Mouse (Mus musculus) heart, adult 2 months (tissue): ENCODE data around the gene Ren1. TPM values are rescaled to one million over a fixed set of nuclear protein-coding genes. Genes with fewer than 3 reads are reported as not detected.
A peak's percentile ranks its signal among the peaks of the same experiment; 100 is the strongest.

Source experiments
- DNase-seq, 2 experiments: peaks; one replicate each; pipeline ENCODE4 v3.0.0; 2021
- H3K27ac ChIP-seq: fragments of 200-600 bp; 2 replicates; pipeline ENCODE4 v1.8.1; 2022
- H3K27me3 ChIP-seq: fragments of 200-500 bp; 2 replicates; pipeline ENCODE4 v1.6.1; 2012; ENCODE audit warnings: mild to moderate bottlenecking, low read length, inconsistent platforms, mixed read lengths; ENCODE audit not compliant: control insufficient read depth, insufficient read depth
- H3K36me3 ChIP-seq: fragments of 200-500 bp; 2 replicates; pipeline ENCODE4 v1.6.1; 2012; ENCODE audit warnings: low read length, inconsistent platforms; ENCODE audit not compliant: control insufficient read depth, insufficient read depth
- H3K4me1 ChIP-seq: fragments of 200-500 bp; 2 replicates; pipeline ENCODE4 v1.6.1; 2011; ENCODE audit warnings: low read length; ENCODE audit not compliant: control insufficient read depth, insufficient read depth
- H3K4me3 ChIP-seq: fragments of 200-600 bp; 2 replicates; pipeline ENCODE4 v1.8.1; 2022
- H3K79me2 ChIP-seq: fragments of 200-500 bp; replicated peaks from 2 replicates; pipeline ENCODE4 v1.6.1; 2012; ENCODE audit warnings: mild to moderate bottlenecking, inconsistent platforms, low read length, moderate library complexity, mixed read lengths; ENCODE audit not compliant: control insufficient read depth, insufficient read depth
- H3K9ac ChIP-seq: fragments of 200-500 bp; 2 replicates; pipeline ENCODE4 v1.6.1; 2012; ENCODE audit warnings: low read depth, mild to moderate bottlenecking, control low read depth, inconsistent platforms, low read length, mixed read lengths
- CTCF ChIP-seq: fragments of 200-600 bp; IDR thresholded peaks from 2 replicates; pipeline ENCODE4 v1.8.1; 2022; ENCODE audit warnings: antibody characterized with exemption, mild to moderate bottlenecking, moderate library complexity
- EP300 ChIP-seq: fragments of 200-500 bp; IDR thresholded peaks from 2 replicates; pipeline ENCODE4 v1.6.1; 2011; ENCODE audit warnings: low read depth, low read length, control low read depth; ENCODE audit not compliant: insufficient read depth
- POLR2A ChIP-seq: fragments of 200-500 bp; IDR thresholded peaks from 2 replicates; pipeline ENCODE4 v1.6.1; 2011; ENCODE audit warnings: mild to moderate bottlenecking, low read depth, low read length, control low read depth; ENCODE audit not compliant: insufficient read depth
- WGBS: fragments of 180-500 bp; shearing (Covaris S2); methylation state at CpG from one replicate; pipeline ENCODE4 v1.1.7; 2018; 5-methylcytosine and 5-hydroxymethylcytosine counted together
- intact Hi-C: fragments of 180-260 bp; cut with DNase I; formaldehyde crosslinking; loops from one replicate; pipeline ENCODE4 v1.15.1; 2025
- polyA plus RNA-seq: library from polyadenylated mRNA; depleted of rRNA; stranded (reverse); fragments of >200 nt; gene quantifications from 2 replicates; pipeline ENCODE4 v1.2.3, GENCODE M21; 2012
- total RNA-seq, 2 experiments: library from RNA; stranded (reverse); gene quantifications; 2 replicates each; pipeline ENCODE4 v1.2.3; 2021

Ren1 gene
- total and polyA plus RNA-seq, 3 experiments: 0.14 to 0.41 TPM; not detected in 1

GRCm38 (mm10) chr1:133323333-133323732, 27.0 kb upstream of the Ren1 start:
- Histone ChIP-seq H3K27ac (no peak overlapping the region), H3K4me1 (no peaks in the 10 kb centered on the region), H3K27me3 (no peaks in the 10 kb centered on the region), H3K79me2 (no peaks in the 10 kb centered on the region), H3K4me3 (no peak overlapping the region), H3K9ac (no peak overlapping the region), H3K36me3 (no peaks in the 10 kb centered on the region)
- 44% methylated on average over 5 of the region's 5 CpGs for WGBS
- DNase-seq: no peak
- no peak for TF ChIP-seq POLR2A
- no peak for TF ChIP-seq EP300
- no peak for TF ChIP-seq CTCF
- intact Hi-C loops: no loop called here

- Histone ChIP-seq H3K27ac (no peak overlapping the region), H3K79me2 (no peaks in the 10 kb centered on the region), H3K27me3 (peaks cover 5% of the 10 kb centered on the region; the same call in 1 of the 2 replicates), H3K36me3 (no peaks in the 10 kb centered on the region), H3K9ac (no peak overlapping the region), H3K4me1 (no peaks in the 10 kb centered on the region), H3K4me3 (no peak overlapping the region)
- no peak for DNase-seq
- WGBS: 83% methylated on average over 8 of the region's 8 CpGs
- no peak for TF ChIP-seq POLR2A
- TF ChIP-seq EP300: no peak
- TF ChIP-seq CTCF: no peak
- intact Hi-C loops: no loop called here
Measured at GRCm38 (mm10) chr1:133325951-133326350, 24.4 kb upstream of the Ren1 start.

DNA sequence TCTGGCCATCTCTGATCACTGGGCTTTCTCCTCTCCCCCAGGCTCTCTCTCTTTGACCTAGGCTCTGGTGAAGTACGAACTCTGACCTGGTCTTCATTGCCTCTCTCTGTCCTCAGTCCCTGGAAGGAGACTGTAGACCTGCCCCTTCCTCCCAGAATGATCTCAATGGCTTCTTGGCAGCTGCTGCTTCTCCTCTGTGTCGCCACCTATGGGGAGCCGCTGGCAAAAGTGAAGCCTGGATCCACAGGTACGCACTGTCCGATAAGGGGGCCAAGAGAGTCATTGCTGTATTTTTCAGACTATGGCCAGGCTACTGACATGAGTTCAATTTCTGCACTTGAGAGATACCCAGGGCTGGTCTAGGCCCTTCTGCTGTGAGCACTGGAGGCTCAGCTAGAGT, 23.2 kb upstream of the Ren1 start:
- TF ChIP-seq CTCF (no peak), POLR2A (no peak), EP300 (no peak)

GRCm38 (mm10) chr1:133328299-133328795, 22.0 kb upstream of the Ren1 start:
- intact Hi-C loops: no loop called here
- Histone ChIP-seq H3K79me2 (no peaks in the 10 kb centered on the region), H3K4me1 (no peaks in the 10 kb centered on the region), H3K27me3 (peaks cover 5% of the 10 kb centered on the region; the same call in 1 of the 2 replicates), H3K36me3 (no peaks in the 10 kb centered on the region), H3K27ac (no peak overlapping the region), H3K4me3 (no peak overlapping the region), H3K9ac (no peak overlapping the region)
- no peak for DNase-seq
- WGBS: 77% methylated on average over 6 of the region's 6 CpGs
- no peak for TF ChIP-seq POLR2A
- no peak for TF ChIP-seq EP300

More for the DNA sequence above, 23.2 kb upstream of the Ren1 start:
- Histone ChIP-seq H3K4me3 (no peak overlapping the region), H3K9ac (no peak overlapping the region), H3K79me2 (no peaks in the 10 kb centered on the region), H3K27ac (no peak overlapping the region), H3K4me1 (no peaks in the 10 kb centered on the region), H3K36me3 (no peaks in the 10 kb centered on the region), H3K27me3 (peaks cover 5% of the 10 kb centered on the region; the same call in 1 of the 2 replicates)
- intact Hi-C loops: no loop called here
- DNase-seq: no peak
- 59% methylated on average over 5 of the region's 5 CpGs for WGBS

DNA sequence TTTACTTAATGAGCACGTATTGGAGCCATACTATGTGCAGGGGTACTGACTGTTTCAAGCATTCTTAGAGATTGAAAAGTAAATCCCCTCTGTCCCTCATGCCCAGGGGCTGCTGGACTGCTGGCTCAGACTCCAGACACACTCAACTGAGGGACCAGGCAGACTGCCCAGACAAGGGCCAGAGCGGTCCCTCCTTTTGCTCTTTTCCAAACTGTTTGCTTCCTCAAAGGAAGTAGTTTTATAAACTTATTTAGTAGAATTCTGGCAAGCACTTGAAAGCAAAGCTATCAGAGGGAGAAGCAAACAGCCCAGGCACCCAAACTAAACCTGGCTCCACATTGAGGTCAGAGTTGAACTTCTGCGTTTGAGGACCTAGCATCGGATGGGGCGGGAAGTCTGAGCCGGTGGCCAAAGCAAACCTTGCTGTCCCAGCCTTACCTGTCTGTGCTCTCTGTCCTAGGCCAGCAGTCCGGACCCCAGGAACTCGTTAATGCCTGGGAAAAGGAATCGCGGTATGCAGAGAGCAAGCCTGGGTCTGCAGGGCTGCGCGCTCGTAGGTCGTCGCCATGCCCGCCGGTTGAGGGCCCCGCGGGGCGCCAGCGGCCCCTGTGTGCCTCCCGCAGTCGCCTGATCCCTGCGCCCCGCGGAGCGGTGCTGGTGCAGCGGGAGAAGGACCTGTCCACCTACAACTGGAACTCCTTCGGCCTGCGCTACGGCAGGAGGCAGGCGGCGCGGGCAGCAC, 21.2 kb upstream of the Ren1 start:
- Histone ChIP-seq H3K4me3 (0 out of 2 replicates have a peak overlapping the region, but pooled peaks have one; percentile 10), H3K27me3 (peaks cover 5% of the 10 kb centered on the region; the same call in 1 of the 2 replicates)

GRCm38 (mm10) chr1:133329638-133329964, 20.7 kb upstream of the Ren1 start:
- 41% methylated on average over 7 of the region's 7 CpGs for WGBS
- Histone ChIP-seq H3K4me3 (0 out of 2 replicates have a peak overlapping the region, but pooled peaks have one; percentile 10), H3K27me3 (peaks cover 5% of the 10 kb centered on the region; the same call in 1 of the 2 replicates)

More for the DNA sequence above, 21.2 kb upstream of the Ren1 start:
- no peak for DNase-seq
- Histone ChIP-seq H3K79me2 (no peaks in the 10 kb centered on the region), H3K4me1 (no peaks in the 10 kb centered on the region), H3K9ac (0 out of 2 replicates have a peak overlapping the region, but pooled peaks have one; percentile 7), H3K27ac (no peak overlapping the region), H3K36me3 (no peaks in the 10 kb centered on the region)
- TF ChIP-seq EP300 (no peak), POLR2A (no peak)
- intact Hi-C loops: no loop called here
- WGBS: 11% methylated on average over 34 of the region's 34 CpGs

More at GRCm38 (mm10) chr1:133329638-133329964, 20.7 kb upstream of the Ren1 start:
- no peaks in the 10 kb centered on the region for H3K4me1 ChIP-seq
- intact Hi-C loops: no loop called here
- no peak for DNase-seq
- no peaks in the 10 kb centered on the region for H3K79me2 ChIP-seq
- H3K27ac ChIP-seq: no peak overlapping the region
- no peak overlapping the region for H3K9ac ChIP-seq
- no peaks in the 10 kb centered on the region for H3K36me3 ChIP-seq
- TF ChIP-seq CTCF (no peak), EP300 (no peak), POLR2A (no peak)
